In genomic region chr16:10546865-10547264, GRCm38 (mm10) we compare ENCODE assay signal across 14 mouse cellular contexts. TPM values are rescaled to one million over a fixed set of nuclear protein-coding genes. Genes with fewer than 3 reads are reported as not detected.
DNase-seq lines count a peak whose midpoint lies in the region; ATAC-seq and TF ChIP-seq lines count a peak whose summit lies in the region.
"Had no signal": no experiment of that assay in that cellular context is flagged by ENCODE, and none has a peak within 500 bp of the region (broad histone marks: within the 10 kb centered on the region; RNA-seq: fewer than 3 reads in every experiment).

No protein-coding gene starts in this region.

- 0 out of 2 replicates have a peak overlapping the region, but pooled peaks have one; percentile 76 for H3K4me2 ChIP-seq in forebrain, postnatal 0 days (ENCODE audit: low read depth)
- H3K4me2 ChIP-seq in kidney, embryonic 16.5 days (replicated peaks; ENCODE audit: low read depth, low read length): 0 out of 2 replicates have a peak overlapping the region, but pooled peaks have one; percentile 77
- H3K4me2 ChIP-seq in limb, embryonic 14.5 days (replicated peaks; ENCODE audit: low read depth, low read length, severe bottlenecking): no peak overlapping the region

- no peak for TF ChIP-seq CTCF in forebrain, postnatal 0 days (IDR thresholded peaks at IDR 0.05; ENCODE audit: low read depth)

- 51% methylated on average over 3 of the region's 3 CpGs for WGBS in forebrain, postnatal 0 days
- WGBS in forebrain, embryonic 10.5 days: 79% methylated on average over 3 of the region's 3 CpGs
- WGBS in kidney, embryonic 16.5 days: 49% methylated on average over 3 of the region's 3 CpGs
- WGBS in embryonic facial prominence, embryonic 10.5 days: 76% methylated on average over 3 of the region's 3 CpGs
- WGBS in limb, embryonic 14.5 days: 59% methylated on average over 3 of the region's 3 CpGs

- no peak for ATAC-seq in forebrain, postnatal 0 days
- ATAC-seq in kidney, embryonic 16.5 days (ENCODE audit: low FRiP score, low TSS enrichment): no peak
- ATAC-seq in limb, embryonic 14.5 days (ENCODE audit: low FRiP score, low read depth): no peak

- DNase-seq in forebrain, postnatal 0 days: no peak
- no peak for DNase-seq in forebrain, embryonic 10.5 days (ENCODE audit: extremely low spot score, low spot score)
- no peak for DNase-seq in kidney, adult 9 months
- DNase-seq in embryonic facial prominence, embryonic 10.5 days (ENCODE audit: low spot score): no peak
- no peak for DNase-seq in limb, embryonic 14.5 days (ENCODE audit: low spot score)
- no peak for DNase-seq in testis, postnatal 10 days (ENCODE audit: low spot score)
- DNase-seq in adrenal gland, postnatal 4 days (ENCODE audit: low spot score in 2 of 2): no peak
- DNase-seq: adrenal gland, adult 2 months; gastrocnemius, postnatal 36 days; kidney, adult 2 months; right cerebral cortex, postnatal 25 days had no signal

- H3K4me3 ChIP-seq in forebrain, postnatal 0 days (ENCODE audit: low read depth, low read length): no peak overlapping the region
- H3K4me3 ChIP-seq in forebrain, embryonic 10.5 days: no peak overlapping the region; the same call in 1 of the 2 replicates
- no peak overlapping the region for H3K4me3 ChIP-seq in kidney, embryonic 16.5 days (ENCODE audit: low read length)
- H3K4me3 ChIP-seq in embryonic facial prominence, embryonic 10.5 days: peak overlapping the region; percentile 95; the same call in 1 of the 2 replicates
- H3K4me3 ChIP-seq in limb, embryonic 14.5 days (replicated peaks; ENCODE audit: low read length): no peak overlapping the region

- no peak for TF ChIP-seq POLR2A in limb, embryonic 14.5 days (IDR thresholded peaks at IDR 0.05; ENCODE audit: borderline replicate concordance, extremely low read depth, insufficient read depth, insufficient read length)

- H3K4me1 ChIP-seq in forebrain, postnatal 0 days (ENCODE audit: insufficient read depth): peaks cover 14% of the 10 kb centered on the region
- H3K4me1 ChIP-seq in forebrain, embryonic 10.5 days: peaks cover 35% of the 10 kb centered on the region
- peaks cover 24% of the 10 kb centered on the region for H3K4me1 ChIP-seq in kidney, embryonic 16.5 days (ENCODE audit: insufficient read depth, low read length)
- H3K4me1 ChIP-seq in embryonic facial prominence, embryonic 10.5 days: peaks cover 26% of the 10 kb centered on the region
- H3K4me1 ChIP-seq in limb, embryonic 14.5 days (ENCODE audit: control insufficient read depth, insufficient read depth, low read length): peaks cover 13% of the 10 kb centered on the region

- H3K9me3 ChIP-seq in forebrain, postnatal 0 days (ENCODE audit: low read length): no peaks in the 10 kb centered on the region
- no peaks in the 10 kb centered on the region for H3K9me3 ChIP-seq in forebrain, embryonic 10.5 days
- H3K9me3 ChIP-seq in kidney, embryonic 16.5 days (ENCODE audit: low read length): no peaks in the 10 kb centered on the region
- no peaks in the 10 kb centered on the region for H3K9me3 ChIP-seq in embryonic facial prominence, embryonic 10.5 days
- no peaks in the 10 kb centered on the region for H3K9me3 ChIP-seq in limb, embryonic 14.5 days (ENCODE audit: control insufficient read depth, low read length)
- H3K9me3 ChIP-seq: limb, embryonic 15.5 days had no signal

- H3K9ac ChIP-seq in forebrain, postnatal 0 days: 0 out of 2 replicates have a peak overlapping the region, but pooled peaks have one; percentile 79
- H3K9ac ChIP-seq in kidney, embryonic 16.5 days (replicated peaks; ENCODE audit: low read length): no peak overlapping the region
- 0 out of 2 replicates have a peak overlapping the region, but pooled peaks have one; percentile 12 for H3K9ac ChIP-seq in limb, embryonic 14.5 days (ENCODE audit: low read depth, low read length, severe bottlenecking)
- H3K9ac ChIP-seq: limb, embryonic 15.5 days had no signal

- no peaks in the 10 kb centered on the region for H3K36me3 ChIP-seq in forebrain, postnatal 0 days (ENCODE audit: insufficient read depth)
- H3K36me3 ChIP-seq in forebrain, embryonic 10.5 days (replicated peaks): no peaks in the 10 kb centered on the region
- H3K36me3 ChIP-seq in kidney, embryonic 16.5 days (ENCODE audit: insufficient read depth, low read length): no peaks in the 10 kb centered on the region
- H3K36me3 ChIP-seq in embryonic facial prominence, embryonic 10.5 days (replicated peaks): no peaks in the 10 kb centered on the region
- H3K36me3 ChIP-seq in limb, embryonic 14.5 days (ENCODE audit: control insufficient read depth, insufficient read depth, low read length): 0 out of 2 replicates have a peak, but pooled peaks cover 5% of the 10 kb centered on the region

- H3K27ac ChIP-seq in forebrain, postnatal 0 days (ENCODE audit: low read depth, low read length): no peak overlapping the region
- no peak overlapping the region for H3K27ac ChIP-seq in forebrain, embryonic 10.5 days
- H3K27ac ChIP-seq in kidney, embryonic 16.5 days (ENCODE audit: low read length): no peak overlapping the region
- no peak overlapping the region for H3K27ac ChIP-seq in embryonic facial prominence, embryonic 10.5 days (replicated peaks)
- no peak overlapping the region for H3K27ac ChIP-seq in limb, embryonic 14.5 days (replicated peaks; ENCODE audit: low read depth, low read length)
- H3K27ac ChIP-seq: limb, embryonic 15.5 days; macrophage had no signal

- H3K27me3 ChIP-seq in forebrain, postnatal 0 days (ENCODE audit: insufficient read depth, low read length): no peaks in the 10 kb centered on the region
- H3K27me3 ChIP-seq in forebrain, embryonic 10.5 days (ENCODE audit: poor library complexity, severe bottlenecking): no peaks in the 10 kb centered on the region
- H3K27me3 ChIP-seq in kidney, embryonic 16.5 days (ENCODE audit: insufficient read depth, low read length): no peaks in the 10 kb centered on the region
- H3K27me3 ChIP-seq in embryonic facial prominence, embryonic 10.5 days (replicated peaks; ENCODE audit: low read depth, poor library complexity, severe bottlenecking): no peaks in the 10 kb centered on the region
- no peaks in the 10 kb centered on the region for H3K27me3 ChIP-seq in limb, embryonic 14.5 days (ENCODE audit: control insufficient read depth, insufficient read depth, low read length)
- H3K27me3 ChIP-seq: limb, embryonic 15.5 days had no signal

RNA-seq across cellular contexts. Expression of gene Clec16a, which starts 1.7 kb away (rescaled TPM):
- 43.5 and 52.3 TPM in 2 replicates for total RNA-seq in forebrain, postnatal 0 days (2014; rRNA removed)
- 47.6 and 65.8 TPM in 2 replicates for polyA plus RNA-seq in forebrain, postnatal 0 days (2015; fragmentation: Nextera tagmentation; extraction: Ambion mirVana)
- polyA plus RNA-seq in forebrain, embryonic 10.5 days (2016; fragmentation: Nextera tagmentation; extraction: Ambion mirVana): 26.0 and 29.7 TPM in 2 replicates
- 32.1 and 35.6 TPM in 2 replicates for polyA plus RNA-seq in kidney, embryonic 16.5 days (2015; fragmentation: Nextera tagmentation; extraction: Ambion mirVana)
- 30.6 and 30.7 TPM in 2 replicates for polyA plus RNA-seq in embryonic facial prominence, embryonic 10.5 days (2016; fragmentation: Nextera tagmentation; extraction: Ambion mirVana)
- 12.5 and 14.6 TPM in 2 replicates for polyA plus RNA-seq in limb, embryonic 14.5 days (2012; rRNA removed)
- 29.9 and 34.9 TPM in 2 replicates for polyA plus RNA-seq in limb, embryonic 14.5 days (2014; fragmentation: Nextera tagmentation; extraction: Ambion mirVana)
- 10 to 100 TPM; 28.2 to 30.7 TPM for total RNA-seq in adrenal gland, postnatal 4 days (2021)

RNA-seq across cellular contexts. Expression of gene Dexi, which starts 4.0 kb away (rescaled TPM):
- total RNA-seq in forebrain, postnatal 0 days (2014; rRNA removed): 23.9 and 24.6 TPM in 2 replicates
- 16.1 and 16.2 TPM in 2 replicates for polyA plus RNA-seq in forebrain, postnatal 0 days (2015; fragmentation: Nextera tagmentation; extraction: Ambion mirVana)
- 14.1 and 14.6 TPM in 2 replicates for polyA plus RNA-seq in forebrain, embryonic 10.5 days (2016; fragmentation: Nextera tagmentation; extraction: Ambion mirVana)
- polyA plus RNA-seq in kidney, embryonic 16.5 days (2015; fragmentation: Nextera tagmentation; extraction: Ambion mirVana): 7.1 and 14.1 TPM in 2 replicates
- polyA plus RNA-seq in embryonic facial prominence, embryonic 10.5 days (2016; fragmentation: Nextera tagmentation; extraction: Ambion mirVana): 18.5 and 19.3 TPM in 2 replicates
- polyA plus RNA-seq in limb, embryonic 14.5 days (2012; rRNA removed): 51.2 and 79.2 TPM in 2 replicates
- polyA plus RNA-seq in limb, embryonic 14.5 days (2014; fragmentation: Nextera tagmentation; extraction: Ambion mirVana): 31.5 and 40.4 TPM in 2 replicates
- 10 to 100 TPM; 21.8 to 23.0 TPM for total RNA-seq in adrenal gland, postnatal 4 days (2021)
